Mouse (Mus musculus) thymus, postnatal 25 days (tissue): ENCODE measurements around the gene Pbx1.

Experiments
- DNase-seq: peaks from one replicate; pipeline ENCODE4 v3.0.0; 2022

The Pbx1 gene

DNA sequence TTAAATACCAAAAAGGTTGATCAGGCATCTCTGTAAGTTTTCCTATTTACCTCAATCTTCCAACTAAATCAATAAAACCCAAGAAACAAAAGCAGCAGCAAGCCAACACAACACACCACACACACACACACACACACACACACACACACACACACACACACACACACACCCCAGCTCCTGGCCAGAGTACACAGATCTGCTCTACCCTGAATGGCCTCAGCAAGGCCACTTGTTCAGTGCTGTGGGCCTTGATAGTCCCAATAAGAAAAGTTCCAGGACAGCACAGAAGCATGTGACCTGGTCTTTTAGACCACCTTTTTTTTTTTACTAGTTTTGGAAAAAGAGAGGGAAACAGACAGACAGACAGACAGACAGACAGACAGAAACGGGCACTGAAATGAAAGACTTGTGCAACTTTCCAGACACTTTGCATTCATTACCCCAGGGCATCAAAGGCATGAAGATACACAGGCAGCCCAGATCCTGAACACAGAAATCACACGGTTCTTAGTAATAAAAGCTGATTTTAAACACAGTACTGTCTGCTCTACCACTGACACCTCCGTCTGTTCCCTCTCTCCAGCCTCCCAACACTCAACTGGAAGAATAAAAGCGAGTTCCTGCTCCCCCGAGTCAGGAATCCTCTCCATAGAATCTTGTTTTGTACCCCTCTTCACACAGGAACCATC, 6.9 kb downstream of the Pbx1 start:
- DNase-seq = no peak

DNA sequence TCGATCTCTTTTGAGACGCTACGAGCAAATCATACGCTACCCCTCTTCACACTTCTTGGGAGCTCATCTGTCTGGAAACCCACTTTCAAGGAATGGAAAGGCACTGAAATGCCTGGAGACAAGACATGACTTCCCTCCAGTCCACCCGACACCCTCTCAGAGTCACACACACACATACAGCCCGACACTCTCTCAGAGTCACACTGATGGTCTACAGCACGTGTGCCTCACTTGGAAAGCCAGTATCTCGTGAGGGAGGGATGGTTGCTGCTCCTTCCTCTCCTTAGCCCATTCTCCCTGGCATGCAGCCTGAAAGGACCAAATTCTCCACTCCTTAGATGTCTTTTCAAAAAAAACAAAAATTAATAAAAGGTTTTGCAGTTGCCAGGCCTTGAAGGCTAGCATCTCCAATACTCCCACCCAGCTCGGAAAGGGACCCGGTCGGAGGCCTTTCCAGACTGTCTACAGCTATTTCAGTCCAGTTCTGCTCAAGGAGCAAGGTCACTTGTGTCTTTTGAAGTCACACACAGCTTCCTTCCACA, 8.6 kb downstream of the Pbx1 start:
- no peak for DNase-seq

DNA sequence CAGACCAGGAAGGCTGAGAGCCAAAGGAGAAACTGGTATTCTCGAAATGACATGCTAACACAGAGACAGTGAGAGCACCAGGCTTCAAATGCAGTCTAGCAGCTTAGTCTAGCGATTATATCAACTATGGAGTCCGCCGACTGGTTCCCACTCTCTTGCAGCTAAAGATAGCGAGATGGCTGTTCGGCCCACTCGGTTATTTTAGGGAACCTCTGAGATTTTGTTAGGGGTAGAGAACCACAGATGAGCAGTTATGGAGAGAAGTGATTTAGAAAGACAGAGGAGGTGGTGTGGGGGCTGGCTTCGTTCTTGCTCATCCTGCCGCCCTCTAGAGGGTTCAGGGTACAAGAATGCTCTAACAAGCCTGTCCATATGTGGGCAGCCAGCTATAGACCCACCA, 13.2 kb downstream of the Pbx1 start:
- no peak for DNase-seq

GRCm38 (mm10) chr1:168417626-168418025, 14.4 kb downstream of the Pbx1 start:
- no peak for DNase-seq

DNA sequence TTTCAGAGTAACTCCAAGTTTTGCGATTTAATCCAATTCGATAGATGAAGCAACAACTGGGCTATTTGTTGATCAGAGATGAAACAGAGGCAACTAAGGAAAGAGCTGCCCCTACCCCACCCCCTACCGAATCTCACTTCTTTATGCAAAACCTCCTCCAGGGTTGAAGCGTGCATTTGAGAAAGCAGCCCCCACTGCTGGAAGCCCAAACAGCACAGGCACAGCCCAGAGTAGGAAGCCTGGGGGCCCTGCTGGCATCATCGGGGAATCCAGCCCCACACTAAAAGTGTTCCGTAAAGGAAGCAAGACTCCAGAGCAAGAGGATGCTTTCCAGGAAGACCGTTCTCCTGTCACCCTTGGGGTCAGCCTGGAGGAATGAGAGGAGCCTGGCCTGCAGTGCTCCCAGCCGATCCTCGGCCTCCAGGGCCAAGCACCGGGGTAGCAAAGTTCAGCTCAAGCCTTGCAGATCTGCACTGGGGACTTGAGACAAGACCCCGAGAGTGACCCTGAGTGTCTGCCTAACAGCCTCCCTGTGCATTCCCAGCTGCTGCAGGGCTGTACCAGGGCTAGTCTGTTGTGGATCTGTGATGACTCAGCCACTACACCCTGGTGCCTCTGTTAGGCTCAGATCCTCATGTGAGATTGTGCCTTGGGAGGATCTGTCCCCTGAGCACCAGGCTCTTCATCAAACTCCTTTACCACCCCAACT, 15.2 kb downstream of the Pbx1 start:
- DNase-seq = no peak

DNA sequence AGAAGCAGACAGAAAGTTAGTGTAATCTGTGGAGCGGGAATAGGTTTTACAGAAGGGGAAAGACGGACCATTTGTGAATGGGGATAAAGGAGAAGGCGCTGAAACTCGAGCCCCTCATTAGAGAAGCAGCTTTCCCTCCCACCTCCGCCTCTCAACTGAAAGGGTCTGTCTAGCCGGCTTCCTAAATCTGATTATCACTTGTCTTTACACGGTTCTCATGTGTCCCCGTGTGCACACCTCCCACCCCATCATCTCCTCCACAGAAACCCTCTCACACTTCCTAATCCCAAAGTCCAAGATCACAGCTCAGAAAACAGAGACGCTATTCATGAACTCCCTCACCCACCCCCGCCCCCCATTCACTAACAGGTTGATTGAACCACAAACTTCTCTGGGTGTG, 21.5 kb downstream of the Pbx1 start:
- DNase-seq = no peak

GRCm38 (mm10) chr1:168410054-168410453, 22.0 kb downstream of the Pbx1 start:
- no peak for DNase-seq

DNA sequence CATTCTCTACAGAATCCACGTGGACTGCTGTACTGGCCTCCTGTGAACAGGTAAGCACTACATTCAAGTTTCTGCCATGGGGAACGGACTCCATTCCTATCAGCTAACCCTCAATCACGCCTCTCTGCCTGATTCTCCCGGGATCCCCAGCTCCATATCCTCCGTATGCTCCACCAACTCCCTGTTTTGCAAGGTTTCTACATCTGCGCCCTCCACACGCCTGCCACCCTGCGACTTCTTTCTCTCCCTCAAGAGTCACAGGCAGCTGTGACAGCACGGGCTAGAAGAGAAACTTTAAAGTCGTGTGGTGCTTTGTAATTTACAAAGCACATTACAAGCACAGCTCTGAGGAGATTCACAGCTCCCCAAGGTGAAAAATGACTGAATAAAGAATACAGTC, 23.3 kb downstream of the Pbx1 start:
- DNase-seq = no peak

DNA sequence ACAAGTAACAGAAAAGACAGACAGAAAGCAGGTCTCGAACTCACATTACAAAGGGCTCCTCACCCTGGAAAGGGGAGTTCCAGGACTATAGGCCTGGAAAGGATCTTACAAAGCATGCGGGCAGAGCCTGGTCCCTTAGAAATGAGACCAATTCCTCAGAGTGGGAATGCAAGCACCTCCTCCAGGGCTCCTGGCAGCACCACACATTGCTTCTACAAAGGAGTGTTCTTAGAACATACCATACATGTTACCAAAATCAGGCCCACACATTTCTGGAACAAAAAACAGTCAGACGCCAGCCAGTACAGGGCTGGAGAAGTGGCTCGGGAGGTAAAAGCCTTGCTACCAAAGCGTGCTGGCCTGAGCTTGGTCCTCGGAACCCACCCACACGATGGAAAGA, 24.1 kb downstream of the Pbx1 start:
- no peak for DNase-seq

DNA sequence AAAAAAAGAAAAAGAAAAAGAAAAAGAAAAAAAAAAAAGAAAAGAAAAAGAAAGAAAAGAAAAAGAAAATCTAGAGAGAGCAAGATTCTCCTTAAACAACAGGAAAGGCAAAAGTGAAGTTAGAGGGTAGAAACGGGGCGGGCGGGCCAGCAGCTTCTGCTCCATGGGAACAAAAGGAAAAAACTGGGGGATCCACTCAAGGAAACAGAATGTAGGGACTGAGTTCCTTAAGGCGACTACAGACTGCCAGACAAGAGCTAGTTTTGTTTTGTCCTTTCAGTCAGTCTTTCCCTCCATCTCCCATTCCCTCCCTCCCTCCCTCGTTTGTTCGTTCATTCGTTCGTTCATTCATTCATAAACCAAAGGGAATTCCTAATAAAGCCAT, 25.8 kb downstream of the Pbx1 start:
- no peak for DNase-seq

GRCm38 (mm10) chr1:168405645-168406290, 26.3 kb downstream of the Pbx1 start:
- DNase-seq = no peak

DNA sequence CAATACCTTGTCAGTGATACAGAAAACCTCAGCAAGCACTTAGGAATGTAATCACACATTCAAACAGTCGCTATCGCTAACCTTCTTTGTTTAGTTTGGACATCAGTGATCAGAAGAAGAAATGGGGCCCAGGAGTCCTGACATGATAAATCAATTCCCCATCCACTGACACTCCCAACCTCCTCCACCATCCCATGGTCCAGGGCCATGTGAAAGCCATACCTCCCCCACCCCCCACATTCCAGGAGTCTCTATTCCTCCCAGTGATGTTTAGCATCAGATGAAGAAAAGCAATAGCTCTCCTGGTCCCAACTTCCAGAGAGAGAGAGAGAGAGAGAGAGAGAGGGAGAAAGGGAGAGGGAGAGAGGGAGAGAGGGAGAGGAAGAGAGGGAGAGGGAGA, 28.5 kb downstream of the Pbx1 start:
- DNase-seq = no peak

DNA sequence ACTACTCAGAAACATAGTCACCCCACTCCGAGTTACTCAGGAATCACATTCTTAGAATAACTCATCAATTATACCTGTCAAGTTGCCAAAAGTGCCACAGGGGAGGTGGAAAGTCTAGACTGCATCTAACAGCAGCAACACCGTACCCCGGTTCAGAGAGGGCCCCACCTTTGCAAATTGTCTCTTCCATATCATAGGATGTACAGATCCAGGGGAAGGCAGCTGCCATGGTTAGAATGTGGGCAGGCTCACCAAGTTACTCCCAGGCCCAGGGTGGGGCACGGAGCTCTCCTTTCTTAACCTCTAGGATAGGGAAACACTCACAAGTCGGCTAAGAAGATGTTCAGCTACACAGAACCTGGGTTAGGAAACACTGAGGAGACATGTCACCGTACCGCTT, 29.4 kb downstream of the Pbx1 start:
- DNase-seq = no peak

- DNase-seq = no peak
These were observed 36.4 kb downstream of the Pbx1 start for GRCm38 (mm10) chr1:168395523-168396159.

- no peak for DNase-seq
These were observed 37.5 kb downstream of the Pbx1 start for GRCm38 (mm10) chr1:168394535-168394934.

- no peak for DNase-seq
These were observed 38.6 kb downstream of the Pbx1 start for GRCm38 (mm10) chr1:168393456-168393855.

DNA sequence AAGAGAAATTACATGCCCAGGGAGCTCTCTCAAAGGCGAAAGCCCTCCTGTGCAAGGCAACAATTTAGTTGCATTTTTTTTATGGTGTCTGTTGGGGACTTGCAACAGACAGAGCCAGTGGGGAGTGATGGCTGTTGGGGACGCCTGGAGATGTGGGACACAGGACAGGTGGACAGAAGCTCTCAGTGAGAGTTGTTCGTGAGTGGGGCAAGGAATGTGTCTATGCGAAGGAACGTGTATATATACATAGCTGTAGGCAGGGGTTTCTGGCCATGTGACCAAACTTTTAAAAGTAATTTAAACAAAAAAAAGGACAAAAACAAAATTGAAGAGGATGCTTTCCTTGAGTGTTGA, 39.6 kb downstream of the Pbx1 start:
- DNase-seq = no peak

DNA sequence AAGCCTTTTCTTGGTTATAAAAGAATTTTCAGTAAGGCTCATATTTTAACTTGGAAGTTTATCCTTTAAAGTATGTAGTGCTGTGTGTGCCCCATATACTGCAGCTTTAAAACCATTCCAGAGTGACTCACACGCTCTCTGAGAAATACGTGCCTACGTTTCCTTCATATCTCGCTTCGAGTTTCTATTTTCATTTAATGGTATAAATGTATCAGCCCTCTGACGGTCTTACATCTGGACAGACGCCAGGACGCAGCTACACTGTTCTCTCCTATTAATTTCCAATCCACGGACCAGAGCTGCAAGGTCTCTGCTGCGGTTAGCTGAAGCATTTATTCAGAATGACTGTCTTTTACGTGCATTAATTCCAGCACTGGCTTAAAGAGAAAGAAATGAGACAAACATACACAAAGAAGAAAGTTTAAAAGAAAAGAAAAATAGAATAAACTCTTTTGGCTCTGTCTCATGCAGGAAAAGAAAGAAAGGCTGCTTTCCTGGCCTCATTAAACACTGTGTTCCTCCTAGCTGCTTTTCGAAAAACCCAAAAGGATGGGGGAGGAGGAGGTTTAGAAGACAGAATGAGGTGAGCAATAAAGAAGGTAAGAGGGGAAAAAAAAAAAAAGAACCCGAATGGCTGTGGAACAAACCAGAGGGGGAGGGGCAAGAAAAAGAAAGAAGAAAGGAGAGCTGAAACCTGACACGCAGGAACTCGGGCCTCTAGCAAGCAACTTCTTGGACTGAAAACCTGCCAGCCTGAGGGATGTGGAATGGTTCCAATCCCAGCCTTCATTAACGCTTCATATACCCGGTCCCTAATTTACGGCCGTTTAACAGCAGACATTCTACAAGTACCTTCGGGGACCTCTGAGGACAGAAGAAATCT, 40.2 kb downstream of the Pbx1 start:
- DNase-seq = no peak

DNA sequence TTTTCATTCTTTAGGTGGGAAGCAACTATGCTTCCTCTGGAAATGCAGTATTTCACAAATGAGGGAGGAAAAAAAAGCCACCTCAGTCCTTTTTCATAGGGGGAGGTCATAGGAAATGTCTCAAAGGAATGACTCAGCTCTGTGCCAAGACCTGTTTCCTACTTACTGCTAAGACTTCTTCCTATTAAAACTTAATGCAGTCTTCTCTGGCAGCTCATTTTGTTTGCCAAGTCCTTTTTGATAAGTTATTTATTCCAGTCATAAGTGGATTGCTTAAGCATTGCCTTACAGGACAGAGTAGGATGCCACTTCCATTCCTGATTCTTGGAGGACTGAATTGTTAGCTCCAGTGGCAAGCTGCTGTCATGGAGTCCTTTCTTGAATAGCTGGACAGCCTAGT, 41.3 kb downstream of the Pbx1 start:
- no peak for DNase-seq

DNA sequence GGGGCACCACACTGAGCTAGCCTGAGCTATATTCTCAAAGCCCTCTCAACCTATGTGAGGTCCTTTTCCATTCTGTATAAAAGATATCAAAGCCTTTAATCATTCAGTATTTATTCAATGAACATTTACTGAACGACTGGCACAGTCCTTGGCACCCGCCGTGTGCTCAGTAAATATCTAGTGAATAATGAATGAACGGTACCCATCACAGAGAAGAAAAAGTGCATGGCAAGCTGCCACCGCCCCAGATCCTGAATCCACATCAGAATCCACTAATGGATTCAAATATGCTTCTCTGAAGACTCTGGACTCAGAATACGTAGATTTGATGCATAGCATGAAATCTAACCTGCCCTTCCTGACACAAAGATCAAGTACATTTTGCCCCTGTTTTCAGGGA, 45.9 kb downstream of the Pbx1 start:
- no peak for DNase-seq

DNA sequence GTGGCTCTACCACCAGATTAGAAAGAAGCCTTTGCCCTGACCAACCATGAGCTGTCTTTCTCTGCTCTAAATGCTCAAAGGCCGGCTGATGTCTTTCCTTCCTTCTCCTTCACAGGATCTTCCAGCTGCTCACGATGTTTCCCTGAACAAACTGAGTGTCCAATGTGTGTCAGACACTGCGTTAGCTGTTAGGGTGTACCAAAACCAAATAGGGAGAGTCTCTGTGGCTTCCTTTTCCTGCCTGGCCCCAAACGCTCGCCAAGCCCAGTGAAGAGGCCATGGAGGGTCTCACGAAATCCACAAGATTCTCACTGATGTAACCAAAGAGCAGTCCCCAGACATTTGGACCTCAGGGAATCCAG, 47.5 kb downstream of the Pbx1 start:
- no peak for DNase-seq

- no peak for DNase-seq
These were observed 48.1 kb downstream of the Pbx1 start for GRCm38 (mm10) chr1:168383832-168384593.
